Mouse (Mus musculus): Measurements from ENCODE around the gene Rnf126. TPM values are rescaled to one million over a fixed set of nuclear protein-coding genes. Genes with fewer than 3 reads are reported as not detected.

Gene Rnf126
- polyA plus RNA-seq, 1 experiment, result 35.3 TPM

- Histone ChIP-seq H3K36me3 (ENCODE audit: control insufficient read depth) (peaks cover 62% of the 10 kb centered on the region), H3K4me1 (ENCODE audit: control insufficient read depth) (peaks cover 31% of the 10 kb centered on the region), H3K4me3 (replicated peaks) (no peak overlapping the region), H3K27me3 (ENCODE audit: control insufficient read depth) (no peaks in the 10 kb centered on the region), H3K9me3 (ENCODE audit: control insufficient read depth, low read length) (peaks cover 12% of the 10 kb centered on the region; the same call in 1 of the 2 replicates)
- TF ChIP-seq TAL1 (IDR thresholded peaks at IDR 0.05; ENCODE audit: low read length), result no peak
- no peak for TF ChIP-seq GATA1 (IDR thresholded peaks at IDR 0.05; ENCODE audit: low read length)
These were observed 23.6 kb downstream of the Rnf126 start for GRCm38 (mm10) chr10:79743161-79743560.

- Histone ChIP-seq H3K4me1 (ENCODE audit: control insufficient read depth) (peaks cover 14% of the 10 kb centered on the region), H3K4me3 (replicated peaks) (no peak overlapping the region), H3K9me3 (ENCODE audit: control insufficient read depth, low read length) (peaks cover 25% of the 10 kb centered on the region), H3K36me3 (ENCODE audit: control insufficient read depth) (peaks cover 85% of the 10 kb centered on the region), H3K27me3 (ENCODE audit: control insufficient read depth) (no peaks in the 10 kb centered on the region)
- no peak for TF ChIP-seq TAL1 (IDR thresholded peaks at IDR 0.05; ENCODE audit: low read length)
- TF ChIP-seq GATA1 (IDR thresholded peaks at IDR 0.05; ENCODE audit: low read length), result no peak
These were observed 25.9 kb downstream of the Rnf126 start for GRCm38 (mm10) chr10:79740863-79741262.

- H3K4me1 ChIP-seq (ENCODE audit: control insufficient read depth), result peaks cover 2% of the 10 kb centered on the region; the same call in 1 of the 2 replicates
- no peaks in the 10 kb centered on the region for H3K27me3 ChIP-seq (ENCODE audit: control insufficient read depth)
- H3K9me3 ChIP-seq (ENCODE audit: control insufficient read depth, low read length), result peaks cover 42% of the 10 kb centered on the region
- TF ChIP-seq TAL1 (IDR thresholded peaks at IDR 0.05; ENCODE audit: low read length) (no peak), GATA1 (IDR thresholded peaks at IDR 0.05; ENCODE audit: low read length) (no peak)
- no peak overlapping the region for H3K4me3 ChIP-seq (replicated peaks)
- H3K36me3 ChIP-seq (ENCODE audit: control insufficient read depth), result peaks cover 96% of the 10 kb centered on the region
These were observed 27.5 kb downstream of the Rnf126 start for GRCm38 (mm10) chr10:79739234-79739633.

GRCm38 (mm10) chr10:79738259-79738658, 28.5 kb downstream of the Rnf126 start:
- TF ChIP-seq TAL1 (IDR thresholded peaks at IDR 0.05; ENCODE audit: low read length), result no peak
- TF ChIP-seq GATA1 (IDR thresholded peaks at IDR 0.05; ENCODE audit: low read length), result no peak
- Histone ChIP-seq H3K36me3 (ENCODE audit: control insufficient read depth) (peaks cover 92% of the 10 kb centered on the region), H3K27me3 (ENCODE audit: control insufficient read depth) (no peaks in the 10 kb centered on the region), H3K4me1 (ENCODE audit: control insufficient read depth) (no peaks in the 10 kb centered on the region; the same call in 1 of the 2 replicates), H3K9me3 (ENCODE audit: control insufficient read depth, low read length) (peaks cover 47% of the 10 kb centered on the region), H3K4me3 (replicated peaks) (no peak overlapping the region)

- no peaks in the 10 kb centered on the region for H3K27me3 ChIP-seq (ENCODE audit: control insufficient read depth)
- no peaks in the 10 kb centered on the region; the same call in 1 of the 2 replicates for H3K4me1 ChIP-seq (ENCODE audit: control insufficient read depth)
- H3K4me3 ChIP-seq (replicated peaks), result no peak overlapping the region
- no peak for TF ChIP-seq TAL1 (IDR thresholded peaks at IDR 0.05; ENCODE audit: low read length)
- TF ChIP-seq GATA1 (IDR thresholded peaks at IDR 0.05; ENCODE audit: low read length), result no peak
- H3K36me3 ChIP-seq (ENCODE audit: control insufficient read depth), result peaks cover 79% of the 10 kb centered on the region
- peaks cover 47% of the 10 kb centered on the region for H3K9me3 ChIP-seq (ENCODE audit: control insufficient read depth, low read length)
These were observed 30.0 kb downstream of the Rnf126 start for GRCm38 (mm10) chr10:79736706-79737105.

GRCm38 (mm10) chr10:79735361-79735760, 31.4 kb downstream of the Rnf126 start:
- peaks cover 66% of the 10 kb centered on the region for H3K36me3 ChIP-seq (ENCODE audit: control insufficient read depth)
- H3K27me3 ChIP-seq (ENCODE audit: control insufficient read depth), result no peaks in the 10 kb centered on the region
- H3K9me3 ChIP-seq (ENCODE audit: control insufficient read depth, low read length), result peaks cover 47% of the 10 kb centered on the region
- H3K4me3 ChIP-seq (replicated peaks), result no peak overlapping the region
- no peaks in the 10 kb centered on the region; the same call in 1 of the 2 replicates for H3K4me1 ChIP-seq (ENCODE audit: control insufficient read depth)
- TF ChIP-seq TAL1 (IDR thresholded peaks at IDR 0.05; ENCODE audit: low read length), result no peak
- TF ChIP-seq GATA1 (IDR thresholded peaks at IDR 0.05; ENCODE audit: low read length), result no peak

GRCm38 (mm10) chr10:79733847-79734246, 32.9 kb downstream of the Rnf126 start:
- H3K9me3 ChIP-seq (ENCODE audit: control insufficient read depth, low read length), result peaks cover 37% of the 10 kb centered on the region
- H3K27me3 ChIP-seq (ENCODE audit: control insufficient read depth), result peaks cover 1% of the 10 kb centered on the region; the same call in 1 of the 2 replicates
- no peak overlapping the region for H3K4me3 ChIP-seq (replicated peaks)
- TF ChIP-seq TAL1 (IDR thresholded peaks at IDR 0.05; ENCODE audit: low read length) (no peak), GATA1 (IDR thresholded peaks at IDR 0.05; ENCODE audit: low read length) (no peak)
- peaks cover 51% of the 10 kb centered on the region for H3K36me3 ChIP-seq (ENCODE audit: control insufficient read depth)
- H3K4me1 ChIP-seq (ENCODE audit: control insufficient read depth), result no peaks in the 10 kb centered on the region

GRCm38 (mm10) chr10:79732500-79732899, 34.3 kb downstream of the Rnf126 start:
- no peak overlapping the region for H3K4me3 ChIP-seq (replicated peaks)
- peaks cover 12% of the 10 kb centered on the region for H3K27me3 ChIP-seq (ENCODE audit: control insufficient read depth)
- H3K36me3 ChIP-seq (ENCODE audit: control insufficient read depth), result peaks cover 37% of the 10 kb centered on the region
- peaks cover 35% of the 10 kb centered on the region for H3K9me3 ChIP-seq (ENCODE audit: control insufficient read depth, low read length)
- no peak for TF ChIP-seq GATA1 (IDR thresholded peaks at IDR 0.05; ENCODE audit: low read length)
- no peak for TF ChIP-seq TAL1 (IDR thresholded peaks at IDR 0.05; ENCODE audit: low read length)
- no peaks in the 10 kb centered on the region for H3K4me1 ChIP-seq (ENCODE audit: control insufficient read depth)

GRCm38 (mm10) chr10:79729357-79729965, 37.3 kb downstream of the Rnf126 start:
- Histone ChIP-seq H3K4me3 (replicated peaks) (no peak overlapping the region), H3K4me1 (ENCODE audit: control insufficient read depth) (peaks cover 4% of the 10 kb centered on the region), H3K36me3 (ENCODE audit: control insufficient read depth) (peaks cover 8% of the 10 kb centered on the region), H3K27me3 (ENCODE audit: control insufficient read depth) (peaks cover 12% of the 10 kb centered on the region), H3K9me3 (ENCODE audit: control insufficient read depth, low read length) (peaks cover 12% of the 10 kb centered on the region)
- TF ChIP-seq TAL1 (IDR thresholded peaks at IDR 0.05; ENCODE audit: low read length) (no peak), GATA1 (IDR thresholded peaks at IDR 0.05; ENCODE audit: low read length) (no peak)

All from erythroblast, embryonic 14.5 days (primary cell).